Mouse (Mus musculus) heart, embryonic 14.5 days (tissue): ENCODE results near the gene Elk3. TPM values are rescaled to one million over a fixed set of nuclear protein-coding genes. Genes with fewer than 3 reads are reported as not detected.
A peak's percentile ranks its signal among the peaks of the same experiment; 100 is the strongest.

Source experiments
- ATAC-seq: fragments of 200-750 bp; cut with Nextera tagmentation; 2 replicates; pipeline ENCODE4 v1.8.0; 2017; ENCODE audit warnings: low read depth, moderate TSS enrichment; ENCODE audit not compliant: insufficient number of reproducible peaks, insufficient read depth, low FRiP score
- H3K27ac ChIP-seq, 2 experiments: fragments of 200-500 bp in 1 of 2; fragments of 300-500 bp in 1 of 2; sonication (generic) in 1 of 2; replicated peaks in 1 of 2; 2 replicates each; pipeline ENCODE4 v1.5.1; 2012 to 2014; ENCODE audit warnings: low read depth in 2 of 2, low read length in 2 of 2, control low read depth in 1 of 2, mild to moderate bottlenecking in 1 of 2, mixed read lengths in 1 of 2; ENCODE audit not compliant: control insufficient read depth in 1 of 2, insufficient read depth in 1 of 2
- H3K27me3 ChIP-seq: fragments of 300-500 bp; sonication (generic); 2 replicates; pipeline ENCODE4 v1.6.1; 2014; ENCODE audit warnings: mild to moderate bottlenecking, low read length, control low read depth; ENCODE audit not compliant: control insufficient read depth, insufficient read depth
- H3K36me3 ChIP-seq: fragments of 300-500 bp; sonication (generic); 2 replicates; pipeline ENCODE4 v1.6.1; 2014; ENCODE audit warnings: mild to moderate bottlenecking, control low read depth, low read length, mixed read lengths; ENCODE audit not compliant: control insufficient read depth, insufficient read depth
- H3K4me1 ChIP-seq, 2 experiments: fragments of 200-500 bp in 1 of 2; fragments of 300-500 bp in 1 of 2; sonication (generic) in 1 of 2; 2 replicates each; pipeline ENCODE4 v1.6.1; 2012 to 2014; ENCODE audit warnings: low read length in 2 of 2, control low read depth in 1 of 2, mixed read lengths in 1 of 2; ENCODE audit not compliant: control insufficient read depth in 2 of 2, insufficient read depth in 2 of 2
- H3K4me2 ChIP-seq: fragments of 300-500 bp; sonication (generic); 2 replicates; pipeline ENCODE4 v1.6.1; 2014; ENCODE audit warnings: mild to moderate bottlenecking, low read length
- H3K4me3 ChIP-seq, 2 experiments: fragments of 200-500 bp in 1 of 2; fragments of 300-500 bp in 1 of 2; sonication (generic) in 1 of 2; 2 replicates each; pipeline ENCODE4 v1.5.1; 2012 to 2014; ENCODE audit warnings: low read length in 2 of 2, mild to moderate bottlenecking in 2 of 2, control low read depth in 1 of 2, low read depth in 1 of 2, moderate library complexity in 1 of 2; ENCODE audit not compliant: control insufficient read depth in 1 of 2, insufficient read depth in 1 of 2
- H3K9ac ChIP-seq: fragments of 300-500 bp; sonication (generic); 2 replicates; pipeline ENCODE4 v1.6.1; 2014; ENCODE audit warnings: mild to moderate bottlenecking, low read length
- H3K9me3 ChIP-seq: fragments of 300-500 bp; sonication (generic); 2 replicates; pipeline ENCODE4 v1.6.1; 2016; ENCODE audit warnings: low read length, control low read depth; ENCODE audit not compliant: control insufficient read depth
- WGBS: fragments of 180-500 bp; shearing (Covaris S2); extraction: QIAGEN DNeasy Blood & Tissue Kit; methylation state at CpG from one replicate; pipeline ENCODE4 v1.1.7; 2014; 5-methylcytosine and 5-hydroxymethylcytosine counted together
- polyA plus RNA-seq: library from polyadenylated mRNA; unstranded; fragments of >200 nt; fragmentation: Nextera tagmentation; extraction: Ambion mirVana; gene quantifications from 2 replicates; pipeline ENCODE4 v1.2.1, GENCODE M21; 2014

The Elk3 gene
- polyA plus RNA-seq, 1 experiment from 2014 or later: 46.5 TPM

DNA sequence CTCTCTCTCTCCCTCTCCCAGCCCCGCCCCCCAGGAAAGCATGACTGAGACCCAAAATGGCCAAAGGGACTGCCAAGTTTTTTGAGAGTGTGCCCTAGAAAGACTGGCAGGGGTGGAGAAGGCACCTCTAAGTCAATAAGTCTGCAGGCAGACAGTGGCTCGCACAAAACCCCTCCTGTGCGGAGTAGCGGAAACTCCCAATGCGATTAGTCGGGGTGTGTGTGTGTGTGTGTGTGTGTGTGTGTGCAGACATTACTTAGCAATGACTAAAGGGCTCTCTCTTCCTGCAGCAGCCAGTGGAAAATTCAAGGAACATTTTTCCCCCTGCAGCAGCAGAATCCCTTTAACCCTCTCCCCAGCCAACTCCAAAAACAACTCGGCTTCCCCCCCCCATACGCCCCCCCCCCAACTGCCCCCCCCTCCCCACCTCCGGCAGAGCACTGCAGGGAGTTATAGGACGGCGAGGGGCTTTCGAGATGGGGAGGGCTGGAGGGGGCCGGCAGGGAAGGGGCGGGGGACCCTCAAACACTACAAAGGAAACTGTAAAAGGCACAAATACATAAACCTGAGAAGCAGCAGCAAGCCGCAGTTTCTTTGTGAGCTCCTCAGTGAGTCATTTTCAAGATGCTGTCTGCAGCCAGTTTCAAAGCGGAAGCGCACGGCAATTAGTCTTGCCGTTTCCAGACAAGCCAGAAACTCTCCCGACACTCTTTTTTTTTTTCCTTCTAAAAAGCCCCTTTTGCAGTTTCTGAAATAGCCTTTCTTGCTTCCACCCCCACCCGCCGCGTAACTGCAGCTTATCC, 1.6 kb downstream of the Elk3 start:
- Histone ChIP-seq H3K4me1 (peaks cover 0 to 3% of the 10 kb centered on the region in 2 experiments; a peak in 2 of 4 replicates), H3K27me3 (no peaks in the 10 kb centered on the region), H3K4me2 (peak overlapping the region; percentile 96), H3K9me3 (no peaks in the 10 kb centered on the region), H3K36me3 (no peaks in the 10 kb centered on the region), H3K4me3 (peak overlapping the region; percentile 80 to 86), H3K27ac (peak overlapping the region; percentile 96 to 97), H3K9ac (peak overlapping the region; percentile 95)
- WGBS: under 1% methylated on average over 21 of the region's 23 CpGs
- peak; percentile 58 for ATAC-seq

DNA sequence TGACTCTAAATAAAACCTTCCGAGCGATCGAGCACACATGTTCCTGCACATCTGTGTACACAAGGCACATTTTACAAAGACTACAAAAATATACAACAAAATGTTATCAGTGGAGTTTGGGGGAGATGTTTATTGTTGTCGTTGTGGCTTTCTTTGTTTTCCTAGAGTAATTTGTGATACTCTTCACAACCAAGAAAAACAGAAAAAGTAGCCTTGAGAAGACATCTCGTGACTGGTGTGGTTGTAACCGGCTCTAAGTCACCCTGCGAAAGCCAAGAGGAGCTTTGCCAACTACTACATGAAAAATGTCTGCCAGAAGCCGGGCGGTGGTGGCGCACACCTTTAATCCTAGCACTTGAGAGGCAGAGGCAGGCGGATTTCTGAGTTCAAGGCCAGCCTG, 4.6 kb downstream of the Elk3 start:
- Histone ChIP-seq H3K9me3 (no peaks in the 10 kb centered on the region), H3K4me1 (peaks cover 0 to 11% of the 10 kb centered on the region in 2 experiments; a peak in 2 of 4 replicates), H3K4me2 (peak overlapping the region; percentile 96), H3K36me3 (no peaks in the 10 kb centered on the region), H3K27ac (peak overlapping the region; percentile 10 to 40; a peak in 2 of 4 replicates), H3K27me3 (no peaks in the 10 kb centered on the region), H3K9ac (peak overlapping the region; percentile 63), H3K4me3 (no peak overlapping the region; a peak in 1 of 4 replicates)
- no peak for ATAC-seq
- 77% methylated on average over 11 of the region's 11 CpGs for WGBS

DNA sequence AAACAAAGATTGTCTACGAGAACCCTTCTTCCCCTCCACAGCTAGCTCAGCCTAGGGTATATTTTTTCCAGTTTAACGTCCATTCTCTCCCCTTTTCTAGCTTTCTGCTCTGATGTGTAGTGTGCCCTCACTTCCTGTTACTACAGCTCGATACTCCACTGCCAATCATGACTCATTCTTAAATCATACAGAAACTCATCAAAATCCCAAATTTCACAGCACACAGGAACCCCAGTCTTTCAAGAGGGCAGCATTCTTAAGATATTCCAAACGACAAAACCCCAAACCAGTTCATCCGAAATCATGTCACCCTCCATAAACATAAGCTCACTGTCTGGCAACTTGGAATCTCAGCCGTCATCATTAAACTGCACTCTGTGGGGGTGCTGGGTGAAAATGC, 5.0 kb downstream of the Elk3 start:
- H3K36me3 ChIP-seq: no peaks in the 10 kb centered on the region
- H3K9me3 ChIP-seq: no peaks in the 10 kb centered on the region
- H3K9ac ChIP-seq: peak overlapping the region; percentile 63
- peak overlapping the region; percentile 10 to 40; a peak in 2 of 4 replicates for H3K27ac ChIP-seq
- H3K27me3 ChIP-seq: no peaks in the 10 kb centered on the region
- WGBS: 52% methylated on average over 6 of the region's 6 CpGs
- no peak overlapping the region; a peak in 2 of 4 replicates for H3K4me3 ChIP-seq
- peak overlapping the region; percentile 96 for H3K4me2 ChIP-seq
- no peak for ATAC-seq
- H3K4me1 ChIP-seq: peaks cover 0 to 11% of the 10 kb centered on the region in 2 experiments; a peak in 2 of 4 replicates

DNA sequence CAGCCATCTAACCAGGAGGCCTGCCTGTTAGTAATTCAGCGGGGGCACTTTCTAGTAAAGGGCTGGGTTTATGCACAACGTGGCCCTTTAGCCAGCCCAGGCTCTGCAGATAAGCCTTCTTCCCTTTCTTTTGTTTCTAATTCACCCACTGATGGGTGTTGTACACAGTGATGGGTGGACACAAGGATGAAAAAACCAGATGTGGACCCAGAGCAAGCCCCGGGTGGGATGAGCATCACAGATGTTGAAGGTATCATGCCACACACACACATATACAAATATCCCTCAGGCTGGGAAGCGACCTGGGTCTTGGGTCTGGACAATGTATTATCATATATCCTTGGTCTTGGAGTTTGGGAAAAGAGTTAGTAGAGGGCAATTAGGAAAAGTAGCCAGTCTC, 7.7 kb downstream of the Elk3 start:
- Histone ChIP-seq H3K4me2 (peak overlapping the region; percentile 37), H3K36me3 (no peaks in the 10 kb centered on the region), H3K27me3 (no peaks in the 10 kb centered on the region), H3K4me3 (no peak overlapping the region), H3K9ac (peak overlapping the region; percentile 56; the same call in 1 of the 2 replicates), H3K4me1 (peaks cover 4 to 15% of the 10 kb centered on the region in 2 experiments; a peak in 3 of 4 replicates), H3K27ac (peak overlapping the region; percentile 36 to 45), H3K9me3 (no peaks in the 10 kb centered on the region)
- WGBS: 60% methylated on average over 4 of the region's 4 CpGs
- no peak for ATAC-seq

DNA sequence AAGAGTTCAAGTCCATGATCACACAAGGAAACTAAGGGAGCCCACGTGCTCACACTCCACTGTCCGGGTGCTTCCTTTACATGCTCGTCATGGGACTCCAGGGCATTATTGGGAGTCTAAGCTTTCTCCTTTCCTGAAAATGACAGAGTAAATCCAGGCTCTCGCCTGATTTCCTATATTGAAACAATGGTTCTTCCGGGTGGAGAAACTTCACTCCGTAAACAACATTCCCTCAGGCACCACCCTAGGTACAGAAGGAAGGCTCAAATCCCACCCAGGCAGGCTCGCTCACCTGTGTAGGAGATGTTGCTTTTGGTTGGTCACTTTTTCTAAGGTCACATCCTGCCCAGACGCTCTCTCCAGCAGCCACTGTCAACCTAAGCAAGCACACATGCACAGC, 9.1 kb downstream of the Elk3 start:
- Histone ChIP-seq H3K4me2 (no peak overlapping the region), H3K9ac (no peak overlapping the region), H3K27ac (peak overlapping the region; percentile 25 to 45; a peak in 3 of 4 replicates), H3K27me3 (no peaks in the 10 kb centered on the region), H3K9me3 (no peaks in the 10 kb centered on the region), H3K4me3 (no peak overlapping the region), H3K36me3 (no peaks in the 10 kb centered on the region), H3K4me1 (peaks cover 9 to 20% of the 10 kb centered on the region in 2 experiments)
- ATAC-seq: no peak
- 62% methylated on average over 8 of the region's 8 CpGs for WGBS

DNA sequence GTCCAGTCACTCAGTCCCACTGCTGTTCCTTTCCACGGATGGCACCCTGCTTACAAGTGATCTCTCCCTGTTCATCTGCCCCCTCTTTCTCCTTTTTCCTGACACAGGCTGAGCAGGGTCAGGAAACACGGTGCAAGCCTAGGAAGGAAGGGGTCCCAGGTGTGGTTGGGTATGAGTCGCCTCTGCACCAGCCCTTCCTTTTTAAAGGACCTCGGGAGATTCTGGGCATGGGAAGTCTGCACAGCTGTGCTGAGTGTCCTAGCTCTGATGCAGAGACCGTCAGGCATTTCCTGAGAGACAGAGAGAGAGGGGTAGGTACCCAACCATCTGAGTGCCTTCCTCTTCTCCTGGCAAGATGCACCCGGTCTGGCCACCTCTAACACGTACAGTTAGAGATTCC, 12.7 kb downstream of the Elk3 start:
- Histone ChIP-seq H3K9me3 (no peaks in the 10 kb centered on the region), H3K4me3 (no peak overlapping the region), H3K9ac (peak overlapping the region; percentile 25; the same call in 1 of the 2 replicates), H3K4me1 (peaks cover 14 to 28% of the 10 kb centered on the region in 2 experiments), H3K27ac (peak overlapping the region; percentile 78 to 81), H3K4me2 (peak overlapping the region; percentile 14; the same call in 1 of the 2 replicates), H3K27me3 (no peaks in the 10 kb centered on the region), H3K36me3 (no peaks in the 10 kb centered on the region)
- 41% methylated on average over 7 of the region's 7 CpGs for WGBS
- 0 out of 2 replicates have a peak, but pooled peaks have one; percentile 45 for ATAC-seq

DNA sequence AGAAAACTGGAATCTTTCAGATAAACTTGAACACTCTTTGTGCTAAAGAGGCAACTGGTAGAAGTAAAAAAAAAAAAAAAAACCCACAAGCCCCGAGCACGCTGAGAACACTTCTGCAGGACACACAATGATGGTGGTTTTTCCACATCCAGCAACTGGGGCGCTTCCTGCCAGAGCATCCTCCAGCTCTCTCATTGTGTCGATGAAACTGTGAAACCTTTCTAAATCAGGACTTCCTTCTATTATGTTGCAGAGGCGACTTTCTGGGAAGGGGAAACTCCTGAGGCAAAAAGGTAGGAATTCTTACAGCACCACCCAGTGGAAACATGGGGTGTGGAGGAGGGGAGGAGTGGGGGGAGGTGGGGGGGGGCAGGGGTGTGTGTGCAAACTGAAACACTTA, 13.2 kb downstream of the Elk3 start:
- Histone ChIP-seq H3K9ac (peak overlapping the region; percentile 25; the same call in 1 of the 2 replicates), H3K27ac (peak overlapping the region; percentile 78 to 81; a peak in 3 of 4 replicates), H3K36me3 (no peaks in the 10 kb centered on the region), H3K4me3 (no peak overlapping the region), H3K4me1 (peaks cover 14 to 28% of the 10 kb centered on the region in 2 experiments), H3K9me3 (no peaks in the 10 kb centered on the region), H3K27me3 (no peaks in the 10 kb centered on the region), H3K4me2 (peak overlapping the region; percentile 14; the same call in 1 of the 2 replicates)
- 41% methylated on average over 5 of the region's 5 CpGs for WGBS
- ATAC-seq: peak; percentile 47; the same call in 1 of the 2 replicates
